Mouse (Mus musculus) small intestine, adult 2 months (tissue): Measurements from ENCODE around the gene 2900011O08Rik.

Source experiments
- CTCF ChIP-seq: fragments of 200-500 bp; IDR thresholded peaks from 2 replicates; pipeline ENCODE4 v1.5.1; 2012; ENCODE audit warnings: low read depth, mild to moderate bottlenecking, control low read depth, inconsistent platforms, low read length, moderate library complexity, mixed read lengths; ENCODE audit not compliant: insufficient replicate concordance, insufficient read length; ENCODE audit errors: extremely low read depth
- POLR2A ChIP-seq: fragments of 200-500 bp; IDR thresholded peaks from 2 replicates; pipeline ENCODE4 v1.6.1; 2012; ENCODE audit warnings: low read depth, mild to moderate bottlenecking, control low read depth, inconsistent platforms, low read length, moderate library complexity

DNA sequence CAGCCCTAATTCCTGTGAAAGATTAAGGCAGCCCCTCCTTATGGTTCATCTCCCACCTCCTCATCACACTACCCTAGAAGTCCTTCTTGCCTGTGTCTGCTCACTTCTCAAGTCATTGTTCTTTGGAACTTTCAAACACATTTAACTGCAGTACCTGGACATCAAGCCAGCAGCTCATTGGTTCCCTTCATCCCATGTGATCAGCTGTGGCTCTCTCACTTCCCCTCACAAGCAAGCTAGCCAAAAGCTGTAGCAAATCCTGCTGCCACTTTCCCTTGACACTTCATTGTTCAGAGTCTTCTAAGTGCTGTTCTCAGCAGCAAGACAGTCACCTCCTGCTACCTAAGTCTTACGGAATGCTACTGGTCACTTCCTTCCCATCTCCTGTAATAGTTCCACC lies 138.8 kb downstream of the 2900011O08Rik start:
- no peak for TF ChIP-seq CTCF
- TF ChIP-seq POLR2A: no peak
